Mouse (Mus musculus) thymus, postnatal 4 days (tissue): ENCODE measurements around the gene Abca1.

Experiments
- DNase-seq: peaks from one replicate; pipeline ENCODE4 v3.0.0; 2021

Gene Abca1

GRCm38 (mm10) chr4:52986266-52986665 is 173.4 kb downstream of the Abca1 start:
- DNase-seq: no peak

DNA sequence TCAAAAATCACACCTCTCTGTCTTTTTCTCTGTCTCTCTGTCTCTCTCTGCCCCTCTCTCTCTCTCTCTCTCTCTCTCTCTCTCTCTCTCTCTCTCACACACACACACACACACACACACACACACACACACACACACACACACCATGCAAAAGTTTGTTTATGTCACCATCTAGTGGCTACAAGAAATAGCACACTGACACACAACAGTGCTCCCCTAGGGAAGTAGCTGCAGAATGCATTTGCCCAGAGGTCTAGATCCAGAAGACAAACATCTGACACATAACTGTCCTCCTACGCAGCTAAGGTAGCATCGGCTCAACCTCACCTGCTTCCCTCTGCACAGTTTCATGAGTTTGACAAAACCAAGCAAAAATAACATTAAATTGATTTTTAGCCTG is 174.5 kb downstream of the Abca1 start:
- DNase-seq: no peak
